Mouse (Mus musculus) stomach, postnatal 0 days (tissue): ENCODE measurements around the gene Gimap7.

Experiments used
- CTCF ChIP-seq: IDR thresholded peaks from 2 replicates; pipeline ENCODE4 v1.5.1; 2016; ENCODE audit warnings: antibody characterized with exemption, low read depth, mild to moderate bottlenecking, moderate library complexity
- EP300 ChIP-seq: optimal IDR thresholded peaks from 2 replicates; pipeline ENCODE3; 2016; ENCODE audit warnings: antibody characterized with exemption

DNA sequence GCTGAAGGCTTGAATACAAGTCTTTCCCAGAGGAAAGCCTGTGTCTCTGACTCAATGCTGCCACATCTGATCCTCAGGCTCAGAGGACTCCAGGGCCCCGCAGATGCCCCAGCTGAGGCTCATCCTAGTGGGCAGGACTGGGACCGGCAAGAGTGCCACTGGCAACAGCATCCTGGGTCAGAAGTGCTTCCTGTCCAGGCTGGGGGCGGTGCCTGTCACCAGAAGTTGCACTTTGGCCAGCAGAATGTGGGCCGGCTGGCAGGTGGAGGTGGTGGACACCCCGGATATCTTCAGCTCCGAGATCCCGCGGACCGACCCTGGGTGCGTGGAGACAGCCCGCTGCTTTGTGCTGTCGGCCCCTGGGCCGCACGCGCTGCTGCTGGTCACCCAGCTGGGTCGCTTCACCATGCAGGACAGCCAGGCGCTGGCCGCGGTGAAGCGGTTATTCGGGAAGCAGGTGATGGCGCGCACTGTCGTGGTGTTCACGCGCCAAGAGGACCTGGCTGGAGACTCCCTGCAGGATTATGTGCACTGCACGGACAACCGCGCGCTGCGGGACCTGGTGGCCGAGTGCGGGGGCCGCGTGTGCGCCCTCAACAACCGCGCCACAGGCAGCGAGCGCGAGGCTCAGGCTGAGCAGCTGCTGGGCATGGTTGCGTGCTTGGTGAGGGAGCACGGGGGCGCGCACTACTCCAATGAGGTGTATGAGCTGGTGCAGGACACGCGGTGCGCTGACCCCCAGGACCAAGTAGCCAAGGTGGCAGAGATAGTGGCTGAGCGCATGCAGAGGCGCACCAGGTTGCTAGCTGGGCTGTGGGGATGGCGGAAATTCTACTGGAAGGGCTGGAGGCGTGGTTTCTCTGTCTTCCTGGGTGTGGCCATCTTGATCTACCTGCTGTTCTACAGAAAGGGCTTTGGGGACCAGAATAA, 24.3 kb downstream of the Gimap7 start:
- TF ChIP-seq EP300, result no peak
- TF ChIP-seq CTCF, result peak; percentile 4; the same call in 1 of the 2 replicates
